Mouse (Mus musculus): ENCODE measurements around the gene Asb13.

Asb13 gene

DNA sequence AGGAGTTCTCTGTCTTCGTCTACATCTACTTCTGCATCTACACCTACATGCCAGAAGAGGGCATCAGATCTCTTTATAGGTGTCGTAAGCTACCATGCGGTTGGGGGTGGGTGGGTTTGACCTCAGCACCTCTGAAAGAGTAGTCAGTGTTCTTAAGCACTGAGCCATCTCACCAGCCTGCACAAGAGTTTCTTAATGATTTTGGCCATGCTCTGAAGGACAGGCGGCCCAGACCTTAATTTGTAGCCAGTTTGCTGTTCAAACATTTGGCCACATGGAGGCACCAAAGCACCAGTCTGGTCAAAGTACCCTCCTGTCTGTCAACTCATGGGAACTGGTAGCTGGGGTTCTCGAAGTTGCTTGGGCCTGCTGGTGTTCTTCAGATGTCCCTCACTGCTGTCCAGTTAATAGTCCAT, 31.5 kb downstream of the Asb13 start:
- peak; percentile 88 for DNase-seq (ENCODE audit: low spot score)

DNA sequence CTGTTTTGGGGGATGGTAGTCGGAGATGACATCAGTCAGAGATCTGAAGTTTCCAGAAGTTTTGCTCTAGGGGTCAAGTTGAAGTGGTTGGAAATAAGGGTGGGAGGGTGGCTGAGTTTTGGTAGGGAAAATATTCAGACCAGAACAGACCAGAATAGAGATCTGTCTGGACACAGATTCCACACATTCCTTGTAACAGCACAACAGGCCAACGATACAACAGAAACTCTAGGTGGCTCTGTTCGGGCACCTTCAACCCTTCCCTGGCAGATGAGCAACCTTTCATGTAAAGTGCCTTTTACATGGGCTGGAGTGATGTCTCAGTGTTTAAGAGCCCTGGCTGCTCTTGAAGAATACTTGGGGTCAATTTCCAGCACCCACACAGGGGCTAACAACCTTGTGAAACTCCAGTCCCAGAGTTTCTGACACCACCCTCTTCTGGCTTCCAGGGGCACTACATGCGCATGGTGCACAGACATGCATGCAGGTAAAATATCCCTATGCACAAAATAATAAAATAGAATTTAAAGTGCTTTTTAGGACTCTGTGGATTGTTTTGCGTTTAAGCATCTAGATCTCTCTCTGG, 33.5 kb downstream of the Asb13 start:
- DNase-seq (ENCODE audit: low spot score): no peak

DNA sequence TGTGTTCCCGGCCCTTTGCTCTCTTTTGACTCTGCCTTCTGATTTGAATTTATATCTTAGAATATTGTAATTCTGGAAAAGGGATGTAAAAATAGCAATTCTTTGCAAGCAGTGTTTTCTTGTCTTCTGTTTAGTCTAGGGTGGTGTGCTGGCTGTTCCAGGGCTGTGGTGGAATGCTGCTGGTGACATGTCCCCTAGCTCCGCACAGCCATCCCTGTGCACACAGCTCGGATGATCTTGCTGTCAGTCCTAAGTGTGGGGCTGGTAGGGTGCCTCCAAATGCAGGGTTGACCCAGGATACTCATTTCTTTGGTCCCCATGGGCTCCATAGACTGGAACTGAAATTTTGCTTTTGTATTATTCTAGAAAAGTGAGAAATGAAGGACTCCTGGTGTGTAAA, 34.2 kb downstream of the Asb13 start:
- DNase-seq (ENCODE audit: low spot score): no peak

DNA sequence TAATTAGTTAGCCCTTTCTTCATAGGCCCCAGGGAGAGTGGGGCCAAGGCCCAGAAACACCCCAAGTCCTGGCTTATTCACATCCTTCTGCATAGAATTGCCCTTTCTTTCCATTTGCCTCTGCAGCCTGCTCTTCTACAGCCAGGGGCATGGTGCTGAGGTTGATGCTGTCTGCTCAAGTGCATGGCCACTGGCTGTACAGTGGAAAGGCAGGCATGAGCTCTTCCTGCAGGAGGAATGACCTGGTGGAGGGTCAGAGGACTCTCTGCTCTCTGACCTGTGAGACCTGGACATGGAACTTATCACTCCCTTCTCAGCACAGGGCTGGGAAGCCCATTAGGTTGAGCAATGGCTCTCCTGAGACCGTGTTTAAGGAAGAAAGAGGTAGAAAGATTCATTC, 35.8 kb downstream of the Asb13 start:
- DNase-seq (ENCODE audit: low spot score): no peak

DNA sequence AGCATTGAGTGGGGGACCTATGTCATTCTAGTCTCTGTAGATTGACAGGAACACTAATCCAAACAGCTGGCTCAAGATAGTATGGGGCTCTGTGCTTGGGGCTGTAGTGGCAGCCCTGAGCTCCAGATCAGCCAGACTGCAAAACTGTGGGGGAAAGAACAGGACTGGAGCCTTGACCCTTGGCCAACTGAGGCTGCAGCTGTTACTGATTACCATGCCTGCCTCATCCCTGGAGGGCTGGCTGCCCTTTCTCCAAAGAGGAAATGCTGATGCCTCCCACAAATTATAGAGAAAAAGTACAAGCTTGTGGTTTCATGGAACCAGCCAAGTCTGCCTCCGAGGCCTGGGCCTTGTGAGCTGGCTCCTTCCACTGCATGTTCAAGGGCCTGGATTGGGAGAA, 36.2 kb downstream of the Asb13 start:
- DNase-seq (ENCODE audit: low spot score): no peak

DNA sequence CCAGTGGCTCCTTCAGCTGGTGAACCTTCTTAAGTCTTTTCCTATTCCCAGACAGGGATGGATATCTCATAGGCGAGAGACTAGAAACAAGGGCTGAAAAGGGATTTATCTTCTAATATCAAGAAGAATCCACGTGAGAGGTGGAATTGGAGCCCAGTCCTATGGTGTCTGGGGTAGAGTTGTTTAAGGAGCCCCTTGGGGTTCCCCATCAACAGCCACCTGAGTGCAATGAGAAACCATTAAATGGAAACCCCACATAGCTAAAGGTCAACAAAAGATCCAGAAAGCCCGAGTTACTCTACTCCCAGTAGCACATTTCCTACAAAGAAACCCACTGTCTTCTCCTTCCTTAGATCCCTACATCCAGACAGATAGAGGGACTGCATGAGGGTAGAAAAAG, 39.3 kb downstream of the Asb13 start:
- DNase-seq (ENCODE audit: low spot score): no peak

DNA sequence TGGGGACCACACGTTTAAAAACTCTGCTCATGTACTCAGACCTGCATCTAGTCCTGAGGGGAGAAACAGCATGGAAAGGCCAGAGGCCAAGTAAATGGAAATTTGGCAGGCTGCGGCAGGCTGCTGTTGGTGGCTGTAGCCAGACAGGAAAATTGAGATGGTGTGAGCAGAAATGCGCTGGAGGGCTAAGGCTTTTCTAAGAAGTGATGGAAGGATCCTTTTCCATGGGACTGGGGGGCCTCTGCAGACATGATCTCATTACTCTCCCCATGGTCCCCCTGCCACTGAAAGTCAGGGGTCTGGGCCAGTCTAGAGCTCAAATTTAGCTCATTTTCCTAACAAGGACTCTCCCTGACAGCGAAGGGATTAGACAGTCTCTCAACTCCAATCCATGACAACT, 39.8 kb downstream of the Asb13 start:
- DNase-seq (ENCODE audit: low spot score): no peak

DNA sequence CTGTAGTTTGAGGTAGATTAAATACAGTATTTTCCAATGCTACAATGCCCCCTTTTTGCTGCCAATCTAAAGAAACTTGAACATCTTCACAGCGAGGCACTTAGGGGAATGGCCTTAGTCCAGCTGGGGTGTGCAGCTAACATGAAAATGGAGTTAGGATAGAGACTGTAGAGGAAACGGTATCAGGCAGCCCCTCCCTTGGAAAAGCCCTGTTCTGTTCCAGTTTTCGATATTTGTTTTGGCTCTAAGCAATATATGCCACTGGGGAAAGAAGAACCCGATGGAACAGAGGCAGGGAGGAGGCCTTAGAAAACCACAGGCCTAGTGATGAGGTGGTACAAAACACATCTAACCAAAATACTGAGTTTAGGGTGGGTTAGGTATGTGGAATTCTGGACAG, 42.0 kb downstream of the Asb13 start:
- DNase-seq (ENCODE audit: low spot score): no peak

DNA sequence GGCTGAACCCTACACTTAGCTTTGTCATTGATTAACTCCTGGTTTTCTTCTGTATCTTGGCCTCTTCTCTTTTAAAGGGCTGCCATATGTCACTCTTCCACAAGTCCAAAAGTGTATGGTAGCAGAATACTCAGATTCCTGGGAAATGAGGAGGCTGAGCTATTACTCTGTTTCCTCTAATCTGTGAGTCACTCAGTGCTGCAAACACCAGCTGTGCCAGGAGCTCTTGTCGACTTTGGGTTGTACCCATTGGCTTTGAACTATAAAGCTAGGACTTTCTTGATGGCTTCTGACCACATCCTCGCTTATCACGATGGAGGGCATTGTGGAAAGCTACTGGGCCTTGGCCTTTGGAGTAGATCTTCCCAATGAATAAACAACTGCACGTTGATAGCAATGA, 45.3 kb downstream of the Asb13 start:
- no peak for DNase-seq (ENCODE audit: low spot score)

DNA sequence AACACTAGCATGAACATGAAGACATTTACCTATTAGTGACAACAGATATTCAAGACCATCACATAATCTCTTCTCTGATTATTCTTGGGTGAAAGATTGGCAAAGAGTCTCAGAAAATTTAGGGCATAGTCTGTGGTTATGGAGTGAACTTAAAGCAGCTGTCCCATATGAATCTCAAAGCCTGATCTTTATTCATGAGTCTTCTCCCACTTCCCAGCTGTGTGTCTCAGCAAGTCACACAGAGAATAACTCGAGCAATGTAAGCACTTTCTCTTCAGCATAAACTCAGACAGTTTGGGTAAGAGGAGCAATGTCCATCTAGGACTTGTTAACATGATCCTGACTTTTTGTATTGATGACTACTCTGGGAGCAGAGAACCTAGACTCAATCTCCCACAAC, 52.5 kb downstream of the Asb13 start:
- no peak for DNase-seq (ENCODE audit: low spot score)

DNA sequence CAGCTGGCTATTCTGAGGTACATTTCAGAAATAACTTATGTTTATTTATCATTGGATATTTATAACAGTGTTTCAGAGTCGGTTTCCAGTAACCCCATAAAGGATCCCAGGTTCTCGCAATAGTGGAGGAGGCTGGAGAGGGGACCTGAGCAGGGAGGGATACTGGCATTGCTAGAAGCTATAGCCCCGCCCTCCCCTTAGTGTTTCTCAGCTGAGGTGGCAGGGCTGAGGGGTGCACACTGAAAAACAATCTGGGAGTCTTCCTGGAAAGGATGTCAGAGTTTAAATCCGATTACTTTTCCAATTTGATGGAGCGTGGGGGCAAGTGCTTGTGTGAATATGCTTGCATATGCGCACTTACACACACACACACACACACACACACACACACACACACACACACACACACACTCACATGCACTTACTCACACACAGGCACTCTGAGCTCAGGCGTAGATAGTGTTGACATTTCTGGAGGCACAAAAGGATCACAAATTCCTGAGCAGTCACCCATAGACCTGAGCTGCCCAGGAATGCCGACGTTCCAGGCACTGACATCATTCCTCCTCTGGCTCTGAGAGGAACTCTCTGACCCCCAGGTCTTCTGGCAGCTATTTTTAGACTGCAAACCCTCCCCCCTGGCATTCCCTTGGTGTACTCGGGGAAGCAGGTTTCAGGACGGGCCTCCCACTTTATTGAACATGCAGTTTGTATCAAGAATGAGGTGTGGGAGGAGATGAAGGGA, 60.9 kb downstream of the Asb13 start:
- peak; percentile 69 for DNase-seq (ENCODE audit: low spot score)

DNA sequence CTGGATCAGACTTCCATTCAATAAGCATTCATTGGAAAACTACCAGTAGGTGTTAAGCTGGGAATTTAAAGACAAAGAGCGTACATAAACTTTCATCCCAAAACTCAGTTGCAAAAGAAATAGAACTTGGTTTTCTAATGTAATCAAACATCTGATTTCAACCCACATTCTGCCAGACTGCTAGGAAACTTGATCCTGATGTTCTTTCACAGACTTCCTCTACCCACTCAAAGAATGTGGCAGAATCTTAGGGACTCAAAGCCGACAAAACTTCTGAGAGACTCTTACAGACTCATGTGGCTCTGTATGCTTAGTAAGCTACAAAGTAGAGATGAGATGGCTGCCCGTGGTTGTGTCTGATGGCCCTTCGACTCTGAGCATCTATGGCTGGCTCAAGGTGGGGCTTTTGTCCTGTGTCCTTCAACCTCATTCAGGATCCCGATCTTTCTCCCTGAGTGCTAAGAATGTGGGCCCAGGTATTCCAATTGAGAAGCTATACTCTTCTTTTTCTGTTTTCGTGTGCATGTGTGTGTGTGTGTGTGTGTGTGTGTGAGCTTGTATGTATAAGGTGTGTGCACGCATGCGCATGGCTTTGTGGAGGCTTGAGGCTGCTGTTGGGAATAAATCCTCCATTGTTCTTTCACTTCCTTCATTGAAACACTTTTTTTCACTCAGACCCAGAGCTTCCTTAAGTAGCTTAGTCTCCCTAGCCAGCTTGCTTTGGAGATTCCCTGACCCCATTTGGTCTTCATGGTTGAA, 63.3 kb downstream of the Asb13 start:
- DNase-seq (ENCODE audit: low spot score): no peak

DNA sequence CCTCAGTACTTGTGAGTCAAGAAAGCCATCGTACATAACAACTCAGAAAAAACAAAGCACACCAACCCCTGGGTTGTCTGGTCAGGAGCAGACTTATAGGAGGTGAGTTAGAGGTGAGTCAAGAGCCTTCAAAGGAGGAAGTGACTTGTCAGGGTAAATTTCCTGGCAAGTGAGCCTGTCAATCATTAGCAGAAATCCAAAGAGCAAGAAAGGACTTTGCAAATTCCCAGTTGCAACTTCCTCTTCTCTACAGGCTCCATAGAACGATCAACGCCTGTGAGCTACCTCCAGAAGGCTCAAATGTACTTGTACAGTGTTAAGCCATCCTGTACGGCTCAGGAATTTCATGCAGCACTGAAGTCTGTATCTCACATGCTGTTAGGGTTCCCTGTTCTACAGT, 66.9 kb downstream of the Asb13 start:
- no peak for DNase-seq (ENCODE audit: low spot score)

Data from retina, embryonic 14.5 days (tissue).